Mouse (Mus musculus) heart, embryonic 13.5 days (tissue): ENCODE data around the gene Atp9a. TPM values are rescaled to one million over a fixed set of nuclear protein-coding genes. Genes with fewer than 3 reads are reported as not detected.

Experiments
- ATAC-seq: fragments of 200-750 bp; cut with Nextera tagmentation; 2 replicates; pipeline ENCODE4 v1.8.0; 2017; ENCODE audit warnings: moderate TSS enrichment; ENCODE audit not compliant: insufficient number of reproducible peaks, low FRiP score, low TSS enrichment; ENCODE audit errors: extremely low read depth
- H3K27ac ChIP-seq: fragments of 300-500 bp; sonication (generic); replicated peaks from 2 replicates; pipeline ENCODE4 v1.5.1; 2015; ENCODE audit warnings: moderate library complexity, mild to moderate bottlenecking, inconsistent platforms
- H3K27me3 ChIP-seq: fragments of 300-500 bp; sonication (generic); replicated peaks from 2 replicates; pipeline ENCODE4 v1.6.1; 2015; ENCODE audit warnings: mild to moderate bottlenecking, inconsistent platforms
- H3K36me3 ChIP-seq: fragments of 300-500 bp; sonication (generic); 2 replicates; pipeline ENCODE4 v1.6.1; 2015; ENCODE audit warnings: mild to moderate bottlenecking, inconsistent platforms
- H3K4me1 ChIP-seq: fragments of 300-500 bp; sonication (generic); 2 replicates; pipeline ENCODE4 v1.6.1; 2015; ENCODE audit warnings: inconsistent platforms
- H3K4me2 ChIP-seq: fragments of 300-500 bp; sonication (generic); 2 replicates; pipeline ENCODE4 v1.6.1; 2015; ENCODE audit warnings: inconsistent platforms, mild to moderate bottlenecking, moderate library complexity
- H3K4me3 ChIP-seq: fragments of 300-500 bp; sonication (generic); 2 replicates; pipeline ENCODE4 v1.5.1; 2015; ENCODE audit warnings: moderate library complexity, mild to moderate bottlenecking, inconsistent platforms
- H3K9ac ChIP-seq: fragments of 300-500 bp; sonication (generic); 2 replicates; pipeline ENCODE4 v1.6.1; 2015; ENCODE audit warnings: inconsistent platforms, mild to moderate bottlenecking, moderate library complexity
- H3K9me3 ChIP-seq: fragments of 300-500 bp; sonication (generic); 2 replicates; pipeline ENCODE4 v1.6.1; 2016; ENCODE audit warnings: inconsistent platforms
- WGBS: fragments of 180-500 bp; shearing (Covaris S2); methylation state at CpG from one replicate; pipeline ENCODE4 v1.1.7; 2015; ENCODE audit warnings: mixed read lengths; 5-methylcytosine and 5-hydroxymethylcytosine counted together
- microRNA-seq: library from miRNA; unstranded; fragments of <30 nt; microRNA quantifications from one replicate; pipeline ENCODE4, GENCODE M21; 2016
- polyA plus RNA-seq: library from polyadenylated mRNA; unstranded; fragments of >200 nt; fragmentation: Nextera tagmentation; extraction: Ambion mirVana; gene quantifications from 2 replicates; pipeline ENCODE4 v1.2.1, GENCODE M21; 2015

The Atp9a gene
- polyA plus RNA-seq, 1 experiment from 2014 or later, result 13.1 TPM

GRCm38 (mm10) chr2:168587159-168587558 is 155.1 kb downstream of the Atp9a start:
- Histone ChIP-seq H3K27me3 (peaks cover 31% of the 10 kb centered on the region), H3K9me3 (no peaks in the 10 kb centered on the region), H3K4me1 (peaks cover 87% of the 10 kb centered on the region), H3K27ac (peak overlapping the region; percentile 94), H3K4me2 (peak overlapping the region; percentile 75), H3K9ac (0 out of 2 replicates have a peak overlapping the region, but pooled peaks have one; percentile 85), H3K4me3 (no peak overlapping the region), H3K36me3 (no peaks in the 10 kb centered on the region; the same call in 1 of the 2 replicates)
- WGBS, result 79% methylated on average over 8 of the region's 8 CpGs
- ATAC-seq, result no peak

GRCm38 (mm10) chr2:168586512-168586911 is 155.7 kb downstream of the Atp9a start:
- 53% methylated on average over 12 of the region's 12 CpGs for WGBS

GRCm38 (mm10) chr2:168584857-168585256 is 157.4 kb downstream of the Atp9a start:
- Histone ChIP-seq H3K36me3 (no peaks in the 10 kb centered on the region; the same call in 1 of the 2 replicates), H3K4me2 (peak overlapping the region; percentile 29), H3K4me3 (no peak overlapping the region), H3K9ac (peak overlapping the region; percentile 59; the same call in 1 of the 2 replicates), H3K27ac (peak overlapping the region; percentile 94), H3K27me3 (peaks cover 8% of the 10 kb centered on the region), H3K9me3 (no peaks in the 10 kb centered on the region), H3K4me1 (peaks cover 93% of the 10 kb centered on the region)
- ATAC-seq, result peak; percentile 34; the same call in 1 of the 2 replicates
- WGBS, result 57% methylated on average over 6 of the region's 6 CpGs

More at GRCm38 (mm10) chr2:168586512-168586911, 155.7 kb downstream of the Atp9a start:
- no peak for ATAC-seq
- Histone ChIP-seq H3K9me3 (no peaks in the 10 kb centered on the region), H3K9ac (no peak overlapping the region), H3K4me3 (no peak overlapping the region), H3K27me3 (peaks cover 24% of the 10 kb centered on the region), H3K36me3 (no peaks in the 10 kb centered on the region; the same call in 1 of the 2 replicates), H3K27ac (peak overlapping the region; percentile 94), H3K4me2 (0 out of 2 replicates have a peak overlapping the region, but pooled peaks have one; percentile 19), H3K4me1 (peaks cover 93% of the 10 kb centered on the region)

Small RNAs within 50 kb of the gene (microRNA-seq; reads per million reads assigned to microRNA genes)
- gene Mir7004, result not detected

Other genes starting within 250 kb of the Atp9a start
- 9.3 and 10.1 TPM in 2 replicates for gene Nfatc2, start 140.8 kb downstream of the Atp9a start, polyA plus RNA-seq
- 1.1 and 1.5 TPM in 2 replicates for gene Sall4, start 25.5 kb upstream of the Atp9a start, polyA plus RNA-seq
- 15.1 and 16.8 TPM in 2 replicates for gene Zfp64, start 213.2 kb upstream of the Atp9a start, polyA plus RNA-seq